Mouse (Mus musculus) E14TG2a.4 (cell line): ENCODE results near the gene Etnppl.

Experiments used
- H3K27me3 ChIP-seq: 2 replicates; pipeline ENCODE4 v1.6.1; 2014; ENCODE audit warnings: low read length, control low read depth; ENCODE audit not compliant: insufficient read depth
- H3K36me3 ChIP-seq: 2 replicates; pipeline ENCODE4 v1.6.1; 2014; ENCODE audit warnings: low read length, control low read depth; ENCODE audit not compliant: insufficient read depth
- H3K4me1 ChIP-seq: replicated peaks from 2 replicates; pipeline ENCODE4 v1.6.1; 2014; ENCODE audit warnings: low read depth, low read length, control low read depth
- H3K4me3 ChIP-seq: replicated peaks from 2 replicates; pipeline ENCODE4 v1.5.1; 2014; ENCODE audit warnings: mild to moderate bottlenecking, low read length
- H3K9me3 ChIP-seq: 2 replicates; pipeline ENCODE4 v1.6.1; 2014; ENCODE audit warnings: low read length, control low read depth
- CTCF ChIP-seq: conservative IDR thresholded peaks from 2 replicates; pipeline ENCODE4 v1.5.1; 2014; ENCODE audit warnings: low read length
- NANOG ChIP-seq: IDR thresholded peaks from 2 replicates; pipeline ENCODE4 v1.6.1; 2014; ENCODE audit warnings: borderline replicate concordance, low read length, mixed read lengths
- POU5F1 ChIP-seq: IDR thresholded peaks from 2 replicates; pipeline ENCODE4 v1.6.1; 2014; ENCODE audit warnings: low read length, borderline replicate concordance

Etnppl gene

DNA sequence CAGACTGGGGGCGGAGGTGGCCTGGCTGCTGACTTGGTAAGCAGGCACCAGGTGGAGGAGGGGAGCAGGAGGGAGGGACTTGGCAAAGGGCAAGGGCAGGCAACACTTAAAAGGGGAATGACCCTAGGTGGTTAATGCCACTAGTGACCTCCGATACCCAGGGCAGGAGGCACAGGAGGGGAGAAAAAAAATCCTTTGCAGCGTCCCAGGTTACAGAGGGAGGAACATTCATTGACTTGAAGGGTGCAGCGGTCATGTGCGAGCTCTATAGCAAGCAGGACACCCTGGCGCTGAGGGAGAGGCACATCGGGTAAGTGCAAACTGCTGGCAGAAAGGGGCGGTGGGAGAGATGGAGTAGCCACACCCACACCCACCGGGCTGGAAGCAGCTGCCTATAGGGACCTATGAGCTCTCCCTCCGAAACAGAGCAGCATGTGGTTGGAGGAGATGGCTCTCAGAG is at the start of gene Etnppl:
Etnppl (plus strand) TSS at position 10 of the 460 bp plus-strand sequence.
- TF ChIP-seq POU5F1 (no peak), CTCF (no peak), NANOG (no peak)
- Histone ChIP-seq H3K9me3 (no peaks in the 10 kb centered on the region), H3K27me3 (peaks cover 13% of the 10 kb centered on the region), H3K36me3 (no peaks in the 10 kb centered on the region), H3K4me1 (peaks cover 12% of the 10 kb centered on the region), H3K4me3 (peak within 1 kb of the TSS; percentile 35; the same call in 1 of the 2 replicates)

- Histone ChIP-seq H3K27me3 (no peaks in the 10 kb centered on the region), H3K9me3 (no peaks in the 10 kb centered on the region), H3K4me3 (no peak overlapping the region), H3K4me1 (no peaks in the 10 kb centered on the region), H3K36me3 (no peaks in the 10 kb centered on the region)
- no peak for TF ChIP-seq NANOG
- no peak for TF ChIP-seq CTCF
- no peak for TF ChIP-seq POU5F1
These were observed 48.7 kb upstream of the Etnppl start for GRCm38 (mm10) chr3:130568331-130569095.

GRCm38 (mm10) chr3:130573243-130573642 is 44.0 kb upstream of the Etnppl start:
- H3K4me1 ChIP-seq, result no peaks in the 10 kb centered on the region
- no peaks in the 10 kb centered on the region for H3K36me3 ChIP-seq
- no peak overlapping the region for H3K4me3 ChIP-seq
- no peaks in the 10 kb centered on the region for H3K9me3 ChIP-seq
- TF ChIP-seq NANOG, result no peak
- TF ChIP-seq CTCF, result peak; percentile 56
- H3K27me3 ChIP-seq, result peaks cover 5% of the 10 kb centered on the region

DNA sequence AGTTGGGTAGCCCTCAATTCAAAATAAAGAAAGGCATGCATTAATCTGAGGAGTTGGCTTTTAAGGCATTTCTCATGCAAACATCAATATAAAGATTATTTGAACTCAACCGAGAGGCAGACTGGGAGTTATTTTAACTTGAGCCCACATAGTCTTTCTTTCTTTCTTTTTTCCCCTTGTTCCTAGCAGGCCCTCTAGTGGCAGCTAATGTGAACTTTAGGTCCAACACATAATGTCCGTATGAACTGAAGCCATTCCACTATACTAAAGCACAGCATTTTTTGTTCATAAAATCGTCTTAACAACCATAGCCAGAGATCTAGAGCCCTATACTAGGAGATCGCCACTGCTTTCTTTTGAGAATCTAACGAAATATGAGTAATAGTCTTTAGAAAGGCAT is 42.6 kb upstream of the Etnppl start:
- TF ChIP-seq POU5F1, result no peak
- no peak for TF ChIP-seq NANOG
- TF ChIP-seq CTCF, result peak; percentile 81
- no peaks in the 10 kb centered on the region for H3K36me3 ChIP-seq
- H3K4me1 ChIP-seq, result peaks cover 3% of the 10 kb centered on the region; the same call in 1 of the 2 replicates
- H3K9me3 ChIP-seq, result no peaks in the 10 kb centered on the region
- H3K4me3 ChIP-seq, result no peak overlapping the region
- H3K27me3 ChIP-seq, result peaks cover 12% of the 10 kb centered on the region

DNA sequence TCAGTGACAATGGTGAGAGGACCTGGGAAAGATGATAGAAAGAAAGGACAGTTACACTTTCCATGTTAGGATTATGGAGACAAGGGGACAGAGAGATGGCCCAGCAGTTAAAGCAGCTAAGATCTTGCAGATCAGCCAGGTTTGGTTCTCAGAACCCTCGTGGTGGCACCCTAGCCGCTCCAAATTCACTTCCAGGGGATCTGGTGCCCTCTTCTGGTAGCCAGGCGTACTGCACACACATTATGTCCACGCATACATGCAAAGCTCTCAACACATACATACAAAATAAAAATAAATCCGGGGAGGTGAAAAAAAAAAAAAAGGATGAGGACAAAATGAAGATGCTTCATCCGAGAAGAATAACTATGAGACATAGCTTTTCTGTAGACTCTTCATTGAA is 40.6 kb upstream of the Etnppl start:
- no peak overlapping the region for H3K4me3 ChIP-seq
- H3K4me1 ChIP-seq, result peaks cover 4% of the 10 kb centered on the region; the same call in 1 of the 2 replicates
- H3K9me3 ChIP-seq, result no peaks in the 10 kb centered on the region
- H3K27me3 ChIP-seq, result peaks cover 22% of the 10 kb centered on the region
- peak; percentile 89 for TF ChIP-seq CTCF
- TF ChIP-seq POU5F1, result no peak
- TF ChIP-seq NANOG, result no peak
- no peaks in the 10 kb centered on the region for H3K36me3 ChIP-seq

DNA sequence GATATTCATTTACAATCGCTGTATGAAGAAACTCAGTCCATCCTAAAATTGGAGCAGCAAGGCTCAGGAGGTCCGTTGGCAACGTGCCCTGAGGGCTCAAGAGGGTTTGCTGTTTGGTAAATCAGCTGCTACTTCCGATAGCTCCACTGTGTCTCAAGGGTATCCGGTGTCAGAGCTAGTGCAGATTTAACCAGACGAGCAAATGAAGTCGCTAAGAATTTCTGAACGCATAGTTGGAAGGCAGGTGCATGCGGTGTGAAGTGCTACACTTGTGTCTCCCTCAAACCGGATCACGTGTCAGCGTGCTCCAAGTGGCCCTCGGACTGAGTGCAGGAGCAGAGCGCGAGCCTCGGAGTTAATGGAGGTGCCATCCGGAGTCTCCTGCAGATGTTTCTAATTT is 37.7 kb upstream of the Etnppl start:
- Histone ChIP-seq H3K4me1 (peaks cover 4% of the 10 kb centered on the region; the same call in 1 of the 2 replicates), H3K36me3 (no peaks in the 10 kb centered on the region), H3K9me3 (no peaks in the 10 kb centered on the region), H3K27me3 (peaks cover 22% of the 10 kb centered on the region), H3K4me3 (no peak overlapping the region)
- TF ChIP-seq CTCF (no peak), POU5F1 (no peak), NANOG (no peak)

DNA sequence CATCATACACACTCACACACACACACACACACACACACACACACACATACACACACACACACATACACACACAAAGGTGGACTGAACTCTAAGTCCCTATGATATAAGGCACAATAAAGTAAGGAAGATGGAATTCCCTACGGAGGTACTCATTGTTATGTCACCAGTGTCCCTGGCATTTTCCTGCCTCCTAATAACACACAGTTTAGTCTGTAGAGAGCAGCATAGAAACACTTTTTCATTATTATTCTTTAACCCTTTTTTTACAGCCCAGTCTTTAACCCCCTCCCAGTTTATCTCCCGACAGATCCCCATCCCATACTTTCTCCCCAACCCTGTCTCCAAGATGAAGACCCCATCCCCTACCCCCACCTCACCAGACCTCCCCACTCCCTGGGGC is 35.7 kb upstream of the Etnppl start:
- H3K4me3 ChIP-seq, result no peak overlapping the region
- peaks cover 17% of the 10 kb centered on the region for H3K27me3 ChIP-seq
- H3K4me1 ChIP-seq, result peaks cover 4% of the 10 kb centered on the region; the same call in 1 of the 2 replicates
- no peak for TF ChIP-seq POU5F1
- TF ChIP-seq CTCF, result no peak
- TF ChIP-seq NANOG, result no peak
- H3K36me3 ChIP-seq, result no peaks in the 10 kb centered on the region
- no peaks in the 10 kb centered on the region for H3K9me3 ChIP-seq

DNA sequence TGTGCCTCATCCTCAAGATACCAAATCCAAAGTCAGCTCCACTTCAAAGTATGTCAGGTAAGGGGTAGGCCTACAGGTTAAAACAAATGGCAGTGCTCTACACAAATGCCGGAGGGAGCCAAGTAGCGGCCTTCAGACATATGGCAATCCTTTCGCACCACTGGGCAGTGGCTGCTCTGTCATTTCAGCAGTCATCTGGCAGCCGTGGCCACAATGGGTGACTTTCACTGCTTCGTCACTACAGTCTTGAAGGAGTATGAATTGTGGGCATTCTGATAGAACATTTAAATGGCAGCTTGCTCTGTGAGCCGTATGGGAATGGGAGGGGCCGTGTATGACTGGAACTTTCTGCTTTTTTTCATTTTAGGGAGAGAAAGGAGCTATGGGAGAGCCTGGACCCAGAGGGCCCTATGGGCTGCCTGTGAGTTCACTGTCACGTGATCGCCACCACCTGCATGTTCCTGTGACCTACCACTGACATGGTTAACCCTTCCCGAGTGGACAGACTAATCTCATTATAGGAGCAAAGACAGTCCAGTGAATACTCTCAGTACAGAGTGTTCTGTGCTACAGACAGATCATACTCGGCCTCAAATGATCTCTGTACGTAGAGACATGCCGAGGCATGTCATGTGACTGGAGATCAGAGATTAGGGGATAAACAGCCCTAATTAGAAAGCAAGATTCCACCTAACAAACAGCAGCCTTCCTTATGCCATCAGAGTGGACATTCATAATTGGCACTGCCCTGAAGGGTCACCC is 34.2 kb upstream of the Etnppl start:
- Histone ChIP-seq H3K9me3 (no peaks in the 10 kb centered on the region), H3K27me3 (peaks cover 17% of the 10 kb centered on the region), H3K4me1 (peaks cover 4% of the 10 kb centered on the region; the same call in 1 of the 2 replicates), H3K4me3 (no peak overlapping the region), H3K36me3 (no peaks in the 10 kb centered on the region)
- no peak for TF ChIP-seq POU5F1
- TF ChIP-seq CTCF, result no peak
- TF ChIP-seq NANOG, result no peak

GRCm38 (mm10) chr3:130584007-130584406 is 33.2 kb upstream of the Etnppl start:
- H3K9me3 ChIP-seq, result no peaks in the 10 kb centered on the region
- peaks cover 4% of the 10 kb centered on the region; the same call in 1 of the 2 replicates for H3K4me1 ChIP-seq
- TF ChIP-seq NANOG (no peak), POU5F1 (no peak)
- H3K36me3 ChIP-seq, result no peaks in the 10 kb centered on the region
- H3K27me3 ChIP-seq, result peaks cover 13% of the 10 kb centered on the region
- H3K4me3 ChIP-seq, result no peak overlapping the region
